Comparison of ENCODE assay signal across 8 mouse cellular contexts in the genomic region with DNA sequence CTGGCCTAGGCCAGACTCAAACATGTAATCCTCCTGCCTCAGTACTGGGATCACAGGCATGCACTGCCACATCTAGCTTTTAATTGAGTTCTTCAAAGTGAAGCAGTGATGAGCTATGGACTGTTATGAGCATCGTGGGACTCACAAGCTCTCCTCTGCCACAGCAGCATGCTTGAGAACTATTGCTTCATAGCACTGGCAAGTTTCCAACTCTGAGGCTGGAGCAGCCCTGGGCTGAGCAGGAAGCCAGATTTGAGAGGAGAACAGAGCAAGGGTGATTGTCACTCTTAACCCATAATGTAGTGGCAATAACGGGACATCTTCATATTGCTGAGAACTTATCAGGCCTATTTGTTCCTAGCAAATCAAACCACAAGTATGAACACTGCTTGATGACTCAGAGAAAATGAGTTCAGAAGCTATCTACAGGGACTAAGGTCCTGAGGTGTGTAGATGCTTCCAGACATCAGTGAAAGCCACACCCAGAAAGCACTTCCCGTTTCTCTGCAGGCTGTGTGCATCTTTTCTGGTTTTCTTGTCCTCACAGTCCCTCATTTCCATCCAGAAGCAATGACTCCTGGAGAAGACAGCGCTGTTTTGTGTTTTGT. TPM values are rescaled to one million over a fixed set of nuclear protein-coding genes. Genes with fewer than 3 reads are reported as not detected.
A peak's percentile ranks its signal among the peaks of the same experiment; 100 is the strongest.
DNase-seq lines count a peak whose midpoint lies in the region; ATAC-seq and TF ChIP-seq lines count a peak whose summit lies in the region.
"Had no signal": no experiment of that assay in that cellular context is flagged by ENCODE, and none has a peak within 500 bp of the region (broad histone marks: within the 10 kb centered on the region; RNA-seq: fewer than 3 reads in every experiment).

No protein-coding gene starts in this region.

- no peaks in the 10 kb centered on the region for H3K4me1 ChIP-seq in midbrain, postnatal 0 days (ENCODE audit: insufficient read depth, low read length)
- no peaks in the 10 kb centered on the region for H3K4me1 ChIP-seq in midbrain, embryonic 10.5 days

- H3K9ac ChIP-seq in midbrain, postnatal 0 days (replicated peaks; ENCODE audit: low read length, poor library complexity, severe bottlenecking) = no peak overlapping the region

- ATAC-seq in midbrain, postnatal 0 days (ENCODE audit: low FRiP score) = no peak

- H3K36me3 ChIP-seq in midbrain, postnatal 0 days (ENCODE audit: insufficient read depth, low read length) = no peaks in the 10 kb centered on the region
- H3K36me3 ChIP-seq in midbrain, embryonic 10.5 days = peaks cover 16% of the 10 kb centered on the region
- H3K36me3 ChIP-seq in splenic B cell, adult 2 months (ENCODE audit: control insufficient read depth, insufficient read depth, low read length, poor library complexity, severe bottlenecking) = no peaks in the 10 kb centered on the region

- no peaks in the 10 kb centered on the region for H3K9me3 ChIP-seq in midbrain, postnatal 0 days (ENCODE audit: low read length)
- H3K9me3 ChIP-seq in midbrain, embryonic 10.5 days (replicated peaks) = 0 out of 2 replicates have a peak, but pooled peaks cover 8% of the 10 kb centered on the region

- H3K27me3 ChIP-seq in midbrain, postnatal 0 days (ENCODE audit: insufficient read depth, low read length) = no peaks in the 10 kb centered on the region
- H3K27me3 ChIP-seq in midbrain, embryonic 10.5 days (ENCODE audit: low read depth, poor library complexity, severe bottlenecking) = no peaks in the 10 kb centered on the region
- H3K27me3 ChIP-seq in splenic B cell, adult 2 months (ENCODE audit: control insufficient read depth, insufficient read depth, low read length, poor library complexity, severe bottlenecking) = no peaks in the 10 kb centered on the region

- peak; percentile 44 for DNase-seq in midbrain, postnatal 0 days (ENCODE audit: low spot score)
- DNase-seq in midbrain, embryonic 10.5 days (ENCODE audit: low spot score) = no peak
- peak; percentile 66 for DNase-seq in brain, adult 2 months (ENCODE audit: low read depth, low spot score)
- DNase-seq in gastrocnemius, postnatal 25 days = peak; percentile 47
- DNase-seq in kidney, postnatal 14 days = peak; percentile 64
- DNase-seq in splenic B cell, adult 2 months (ENCODE audit: low read depth, low spot score) = peak; percentile 10
- no peak for DNase-seq in spleen, postnatal 4 days (ENCODE audit: low spot score in 2 of 2)

- TF ChIP-seq CTCF in midbrain, postnatal 0 days (IDR thresholded peaks at IDR 0.05) = no peak

- no peak overlapping the region for H3K4me3 ChIP-seq in midbrain, postnatal 0 days (ENCODE audit: low read depth, low read length)
- no peak overlapping the region for H3K4me3 ChIP-seq in midbrain, embryonic 10.5 days

- H3K4me2 ChIP-seq in midbrain, postnatal 0 days (ENCODE audit: low read depth, low read length, poor library complexity, severe bottlenecking) = no peak overlapping the region

- no peak overlapping the region for H3K27ac ChIP-seq in midbrain, postnatal 0 days (ENCODE audit: low read depth, low read length)
- no peak overlapping the region for H3K27ac ChIP-seq in midbrain, embryonic 10.5 days (replicated peaks)
- H3K27ac ChIP-seq: macrophage had no signal

- 79% methylated on average over 4 of the region's 4 CpGs for WGBS in midbrain, postnatal 0 days
- WGBS in midbrain, embryonic 10.5 days = 94% methylated on average over 4 of the region's 4 CpGs

RNA-seq across cellular contexts. Expression of gene Nkrf, which starts 37.2 kb away (rescaled TPM):
- total RNA-seq in midbrain, postnatal 0 days (2014; rRNA removed) = 23.7 and 24.0 TPM in 2 replicates
- 15.4 and 15.5 TPM in 2 replicates for polyA plus RNA-seq in midbrain, postnatal 0 days (2015; fragmentation: Nextera tagmentation; extraction: Ambion mirVana)
- 2.8 and 4.3 TPM in 2 replicates for polyA plus RNA-seq in midbrain, embryonic 10.5 days (2016; fragmentation: Nextera tagmentation; extraction: Ambion mirVana)
- total RNA-seq in gastrocnemius, postnatal 25 days (2021) = 1 to 10 TPM; 2.3 to 2.4 TPM

RNA-seq across cellular contexts. Expression of gene Sept6, which starts 51.7 kb away (rescaled TPM):
- 81.4 and 137 TPM in 2 replicates for total RNA-seq in midbrain, postnatal 0 days (2014; rRNA removed)
- polyA plus RNA-seq in midbrain, postnatal 0 days (2015; fragmentation: Nextera tagmentation; extraction: Ambion mirVana) = 65.1 and 66.2 TPM in 2 replicates
- polyA plus RNA-seq in midbrain, embryonic 10.5 days (2016; fragmentation: Nextera tagmentation; extraction: Ambion mirVana) = 32.3 and 39.8 TPM in 2 replicates
- 1 to 10 TPM; 2.7 to 2.9 TPM for total RNA-seq in gastrocnemius, postnatal 25 days (2021)

Comparison
In these comparisons a context has a peak if more than half of its experiments do, and no peak if none do; other contexts are left out.
1. DNase-seq: peak in midbrain, postnatal 0 days (single experiment), brain, adult 2 months (single experiment), gastrocnemius, postnatal 25 days (single experiment), kidney, postnatal 14 days (single experiment) and splenic B cell, adult 2 months (single experiment); none in midbrain, embryonic 10.5 days (single experiment) and spleen, postnatal 4 days (0 of 2).
2. RNA of gene Sept6, which starts 51.7 kb away (total RNA-seq): 81.4 to 137 TPM in midbrain, postnatal 0 days; 2.7 to 2.9 TPM in gastrocnemius, postnatal 25 days; every median in the first group is over 10 times any median in the second.